Mouse (Mus musculus): ENCODE measurements at regions not wholly inside any gene's neighbourhood (a gene's known extent, or its start where the extent isn't known, plus 50 kb on each side); places are given as distances from the start of the nearest gene placed in this dataset.

DNA sequence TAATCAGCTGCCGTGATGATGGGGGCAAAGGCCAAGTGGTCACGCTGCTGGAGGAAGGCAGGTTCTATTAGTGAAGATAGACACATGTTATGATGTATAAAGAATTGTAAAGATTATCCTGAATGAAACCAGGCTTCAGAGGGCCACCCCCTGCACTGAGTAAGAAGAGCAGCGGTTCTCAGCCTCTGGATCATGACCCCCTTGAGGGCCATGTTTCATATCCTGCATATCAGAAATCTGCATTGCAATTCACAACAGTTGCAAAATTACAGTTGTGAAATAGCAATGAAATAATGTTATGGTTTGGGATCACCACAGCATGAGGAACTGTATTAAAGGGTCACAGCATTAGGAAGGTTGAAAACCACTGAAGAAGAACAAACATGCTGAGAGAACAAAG, 162.5 kb upstream of the Zranb2 start:
- Histone ChIP-seq H3K4me1 (replicated peaks; ENCODE audit: control insufficient read depth, insufficient read depth, low read length) (no peaks in the 10 kb centered on the region), H3K9me3 (ENCODE audit: control insufficient read depth) (no peaks in the 10 kb centered on the region), H3K4me3 (ENCODE audit: low read depth, low read length) (no peak overlapping the region), H3K9ac (ENCODE audit: low read depth, low read length) (no peak overlapping the region), H3K27ac (ENCODE audit: low read depth, low read length) (no peak overlapping the region), H3K4me2 (replicated peaks; ENCODE audit: low read depth) (no peak overlapping the region), H3K36me3 (ENCODE audit: control insufficient read depth, insufficient read depth) (no peaks in the 10 kb centered on the region), H3K27me3 (replicated peaks; ENCODE audit: control insufficient read depth, insufficient read depth, low read length) (no peaks in the 10 kb centered on the region)
- WGBS, result 63% methylated on average over 3 of the region's 3 CpGs
- ATAC-seq, result no peak
- TF ChIP-seq CTCF (IDR thresholded peaks at IDR 0.05; ENCODE audit: low read depth), result no peak

- Histone ChIP-seq H3K9me3 (ENCODE audit: control insufficient read depth) (no peaks in the 10 kb centered on the region), H3K36me3 (ENCODE audit: control insufficient read depth, insufficient read depth) (no peaks in the 10 kb centered on the region), H3K9ac (ENCODE audit: low read depth, low read length) (no peak overlapping the region), H3K4me1 (replicated peaks; ENCODE audit: control insufficient read depth, insufficient read depth, low read length) (no peaks in the 10 kb centered on the region), H3K4me3 (ENCODE audit: low read depth, low read length) (no peak overlapping the region), H3K27me3 (replicated peaks; ENCODE audit: control insufficient read depth, insufficient read depth, low read length) (no peaks in the 10 kb centered on the region), H3K27ac (ENCODE audit: low read depth, low read length) (no peak overlapping the region), H3K4me2 (replicated peaks; ENCODE audit: low read depth) (no peak overlapping the region)
- TF ChIP-seq CTCF (IDR thresholded peaks at IDR 0.05; ENCODE audit: low read depth), result no peak
- 49% methylated on average over 1 of the region's 1 CpGs for WGBS
- ATAC-seq, result no peak
These were observed 160.6 kb upstream of the Zranb2 start for GRCm38 (mm10) chr3:157373333-157373732.

GRCm38 (mm10) chr3:157374178-157374577, 159.8 kb upstream of the Zranb2 start:
- H3K4me1 ChIP-seq (replicated peaks; ENCODE audit: control insufficient read depth, insufficient read depth, low read length), result no peaks in the 10 kb centered on the region
- TF ChIP-seq CTCF (IDR thresholded peaks at IDR 0.05; ENCODE audit: low read depth), result no peak
- H3K4me2 ChIP-seq (replicated peaks; ENCODE audit: low read depth), result no peak overlapping the region
- no peaks in the 10 kb centered on the region for H3K27me3 ChIP-seq (replicated peaks; ENCODE audit: control insufficient read depth, insufficient read depth, low read length)
- 57% methylated on average over 1 of the region's 1 CpGs for WGBS
- no peaks in the 10 kb centered on the region for H3K9me3 ChIP-seq (ENCODE audit: control insufficient read depth)
- no peaks in the 10 kb centered on the region for H3K36me3 ChIP-seq (ENCODE audit: control insufficient read depth, insufficient read depth)
- H3K4me3 ChIP-seq (ENCODE audit: low read depth, low read length), result no peak overlapping the region
- ATAC-seq, result no peak
- no peak overlapping the region for H3K27ac ChIP-seq (ENCODE audit: low read depth, low read length)
- no peak overlapping the region for H3K9ac ChIP-seq (ENCODE audit: low read depth, low read length)

- no peak for ATAC-seq
- TF ChIP-seq CTCF (IDR thresholded peaks at IDR 0.05; ENCODE audit: low read depth), result no peak
- Histone ChIP-seq H3K4me3 (ENCODE audit: low read depth, low read length) (no peak overlapping the region), H3K4me1 (replicated peaks; ENCODE audit: control insufficient read depth, insufficient read depth, low read length) (no peaks in the 10 kb centered on the region), H3K36me3 (ENCODE audit: control insufficient read depth, insufficient read depth) (no peaks in the 10 kb centered on the region), H3K9me3 (ENCODE audit: control insufficient read depth) (no peaks in the 10 kb centered on the region), H3K27ac (ENCODE audit: low read depth, low read length) (no peak overlapping the region), H3K9ac (ENCODE audit: low read depth, low read length) (no peak overlapping the region), H3K27me3 (replicated peaks; ENCODE audit: control insufficient read depth, insufficient read depth, low read length) (no peaks in the 10 kb centered on the region), H3K4me2 (replicated peaks; ENCODE audit: low read depth) (no peak overlapping the region)
- WGBS, result 86% methylated on average over 8 of the region's 8 CpGs
These were observed 156.4 kb upstream of the Zranb2 start for GRCm38 (mm10) chr3:157377531-157377930.

- H3K27ac ChIP-seq (ENCODE audit: low read depth, low read length), result no peak overlapping the region
- H3K4me1 ChIP-seq (replicated peaks; ENCODE audit: control insufficient read depth, insufficient read depth, low read length), result no peaks in the 10 kb centered on the region
- H3K4me3 ChIP-seq (ENCODE audit: low read depth, low read length), result no peak overlapping the region
- TF ChIP-seq CTCF (IDR thresholded peaks at IDR 0.05; ENCODE audit: low read depth), result no peak
- H3K4me2 ChIP-seq (replicated peaks; ENCODE audit: low read depth), result no peak overlapping the region
- H3K9ac ChIP-seq (ENCODE audit: low read depth, low read length), result no peak overlapping the region
- no peaks in the 10 kb centered on the region for H3K9me3 ChIP-seq (ENCODE audit: control insufficient read depth)
- ATAC-seq, result no peak
- H3K27me3 ChIP-seq (replicated peaks; ENCODE audit: control insufficient read depth, insufficient read depth, low read length), result no peaks in the 10 kb centered on the region
- 69% methylated on average over 7 of the region's 7 CpGs for WGBS
- no peaks in the 10 kb centered on the region for H3K36me3 ChIP-seq (ENCODE audit: control insufficient read depth, insufficient read depth)
These were observed 155.8 kb upstream of the Zranb2 start for GRCm38 (mm10) chr3:157378127-157378526.

GRCm38 (mm10) chr3:157391835-157392234, 142.1 kb upstream of the Zranb2 start:
- no peak for TF ChIP-seq CTCF (IDR thresholded peaks at IDR 0.05; ENCODE audit: low read depth)
- ATAC-seq, result no peak
- Histone ChIP-seq H3K9ac (ENCODE audit: low read depth, low read length) (no peak overlapping the region), H3K9me3 (ENCODE audit: control insufficient read depth) (no peaks in the 10 kb centered on the region), H3K4me3 (ENCODE audit: low read depth, low read length) (no peak overlapping the region), H3K36me3 (ENCODE audit: control insufficient read depth, insufficient read depth) (no peaks in the 10 kb centered on the region), H3K4me2 (replicated peaks; ENCODE audit: low read depth) (no peak overlapping the region), H3K4me1 (replicated peaks; ENCODE audit: control insufficient read depth, insufficient read depth, low read length) (no peaks in the 10 kb centered on the region), H3K27ac (ENCODE audit: low read depth, low read length) (no peak overlapping the region), H3K27me3 (replicated peaks; ENCODE audit: control insufficient read depth, insufficient read depth, low read length) (no peaks in the 10 kb centered on the region)
- 80% methylated on average over 1 of the region's 1 CpGs for WGBS

- Histone ChIP-seq H3K36me3 (ENCODE audit: control insufficient read depth, insufficient read depth) (no peaks in the 10 kb centered on the region), H3K9ac (ENCODE audit: low read depth, low read length) (no peak overlapping the region), H3K27ac (ENCODE audit: low read depth, low read length) (no peak overlapping the region), H3K4me1 (replicated peaks; ENCODE audit: control insufficient read depth, insufficient read depth, low read length) (no peaks in the 10 kb centered on the region), H3K9me3 (ENCODE audit: control insufficient read depth) (no peaks in the 10 kb centered on the region), H3K27me3 (replicated peaks; ENCODE audit: control insufficient read depth, insufficient read depth, low read length) (no peaks in the 10 kb centered on the region), H3K4me3 (ENCODE audit: low read depth, low read length) (no peak overlapping the region), H3K4me2 (replicated peaks; ENCODE audit: low read depth) (no peak overlapping the region)
- no peak for TF ChIP-seq CTCF (IDR thresholded peaks at IDR 0.05; ENCODE audit: low read depth)
- 60% methylated on average over 1 of the region's 1 CpGs for WGBS
- ATAC-seq, result no peak
These were observed 140.1 kb upstream of the Zranb2 start for GRCm38 (mm10) chr3:157393903-157394302.

Measured in intestine, postnatal 0 days (tissue).